Mouse (Mus musculus): Measurements from ENCODE around the gene Scrn1. TPM values are rescaled to one million over a fixed set of nuclear protein-coding genes. Genes with fewer than 3 reads are reported as not detected.

Gene Scrn1
- polyA plus RNA-seq (2014; fragmentation: Nextera tagmentation; extraction: Ambion mirVana), result 88.0 and 104 TPM in 2 replicates

GRCm38 (mm10) chr6:54565665-54566545 lies at the start of gene Scrn1:
TSS of gene Scrn1 (minus strand) at chr6:54566489.
- peak; percentile 90 for DNase-seq
- Histone ChIP-seq H3K9me3 (ENCODE audit: control insufficient read depth, low read length) (no peaks in the 10 kb centered on the region), H3K4me3 (replicated peaks; ENCODE audit: low read depth, low read length) (peak within 1 kb of the TSS; percentile 70), H3K27me3 (ENCODE audit: control insufficient read depth, insufficient read depth, low read length) (no peaks in the 10 kb centered on the region), H3K4me2 (ENCODE audit: low read length) (peak within 1 kb of the TSS; percentile 68), H3K9ac (replicated peaks; ENCODE audit: low read length) (peak within 1 kb of the TSS; percentile 88), H3K4me1 (ENCODE audit: control insufficient read depth, insufficient read depth, low read length) (peaks cover 50% of the 10 kb centered on the region), H3K36me3 (ENCODE audit: control insufficient read depth, insufficient read depth, low read length) (no peaks in the 10 kb centered on the region), H3K27ac (replicated peaks; ENCODE audit: low read depth, low read length) (peak within 1 kb of the TSS; percentile 96)
- under 1% methylated on average over 60 of the region's 60 CpGs for WGBS
- ATAC-seq (ENCODE audit: low FRiP score, low TSS enrichment), result peak; percentile 88

DNA sequence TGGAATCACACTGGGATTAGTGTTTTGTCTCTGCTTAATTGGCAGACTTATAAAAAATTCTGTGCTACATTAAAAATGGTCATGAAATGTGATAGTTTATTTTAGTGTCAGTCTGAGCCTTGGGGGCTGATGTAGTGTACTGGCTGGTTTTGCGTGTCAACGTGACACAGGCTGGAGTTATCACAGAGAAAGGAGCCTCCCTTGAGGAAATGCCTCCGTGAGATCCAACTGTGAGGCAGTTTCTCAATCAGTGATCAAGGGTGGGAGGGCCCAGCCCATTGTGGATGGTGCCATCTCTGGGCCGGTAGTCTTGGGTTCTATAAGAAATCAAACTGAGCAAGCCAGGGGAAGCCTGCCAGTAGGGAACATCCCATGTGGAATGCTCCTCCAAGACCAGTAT lies 40.0 kb upstream of the Scrn1 start:
- Histone ChIP-seq H3K36me3 (ENCODE audit: control insufficient read depth, insufficient read depth, low read length) (no peaks in the 10 kb centered on the region), H3K4me3 (replicated peaks; ENCODE audit: low read depth, low read length) (no peak overlapping the region), H3K27ac (replicated peaks; ENCODE audit: low read depth, low read length) (no peak overlapping the region), H3K4me1 (ENCODE audit: control insufficient read depth, insufficient read depth, low read length) (no peaks in the 10 kb centered on the region), H3K9ac (replicated peaks; ENCODE audit: low read length) (no peak overlapping the region), H3K9me3 (ENCODE audit: control insufficient read depth, low read length) (no peaks in the 10 kb centered on the region), H3K27me3 (ENCODE audit: control insufficient read depth, insufficient read depth, low read length) (no peaks in the 10 kb centered on the region), H3K4me2 (ENCODE audit: low read length) (no peak overlapping the region)
- ATAC-seq (ENCODE audit: low FRiP score, low TSS enrichment) (no peak), DNase-seq (no peak)
- WGBS, result 55% methylated on average over 4 of the region's 4 CpGs

- Histone ChIP-seq H3K4me3 (replicated peaks; ENCODE audit: low read depth, low read length) (no peak overlapping the region), H3K9ac (replicated peaks; ENCODE audit: low read length) (no peak overlapping the region), H3K9me3 (ENCODE audit: control insufficient read depth, low read length) (no peaks in the 10 kb centered on the region), H3K36me3 (ENCODE audit: control insufficient read depth, insufficient read depth, low read length) (no peaks in the 10 kb centered on the region), H3K4me1 (ENCODE audit: control insufficient read depth, insufficient read depth, low read length) (no peaks in the 10 kb centered on the region), H3K27ac (replicated peaks; ENCODE audit: low read depth, low read length) (no peak overlapping the region), H3K4me2 (ENCODE audit: low read length) (no peak overlapping the region), H3K27me3 (ENCODE audit: control insufficient read depth, insufficient read depth, low read length) (no peaks in the 10 kb centered on the region)
- 100% methylated on average over 1 of the region's 1 CpGs for WGBS
- ATAC-seq (ENCODE audit: low FRiP score, low TSS enrichment), result no peak
- DNase-seq, result no peak
Measured at GRCm38 (mm10) chr6:54604001-54604715, 37.9 kb upstream of the Scrn1 start.

GRCm38 (mm10) chr6:54602891-54603290 lies 36.6 kb upstream of the Scrn1 start:
- H3K4me3 ChIP-seq (replicated peaks; ENCODE audit: low read depth, low read length), result no peak overlapping the region
- 93% methylated on average over 2 of the region's 2 CpGs for WGBS
- no peak for DNase-seq
- no peak overlapping the region for H3K27ac ChIP-seq (replicated peaks; ENCODE audit: low read depth, low read length)
- ATAC-seq (ENCODE audit: low FRiP score, low TSS enrichment), result no peak
- no peaks in the 10 kb centered on the region for H3K27me3 ChIP-seq (ENCODE audit: control insufficient read depth, insufficient read depth, low read length)
- no peak overlapping the region for H3K4me2 ChIP-seq (ENCODE audit: low read length)
- H3K4me1 ChIP-seq (ENCODE audit: control insufficient read depth, insufficient read depth, low read length), result no peaks in the 10 kb centered on the region
- no peaks in the 10 kb centered on the region for H3K9me3 ChIP-seq (ENCODE audit: control insufficient read depth, low read length)
- no peaks in the 10 kb centered on the region for H3K36me3 ChIP-seq (ENCODE audit: control insufficient read depth, insufficient read depth, low read length)
- H3K9ac ChIP-seq (replicated peaks; ENCODE audit: low read length), result no peak overlapping the region

GRCm38 (mm10) chr6:54600681-54601347 lies 34.5 kb upstream of the Scrn1 start:
- H3K27ac ChIP-seq (replicated peaks; ENCODE audit: low read depth, low read length), result no peak overlapping the region
- H3K27me3 ChIP-seq (ENCODE audit: control insufficient read depth, insufficient read depth, low read length), result no peaks in the 10 kb centered on the region
- no peak for ATAC-seq (ENCODE audit: low FRiP score, low TSS enrichment)
- peaks cover 13% of the 10 kb centered on the region for H3K4me1 ChIP-seq (ENCODE audit: control insufficient read depth, insufficient read depth, low read length)
- no peak overlapping the region for H3K9ac ChIP-seq (replicated peaks; ENCODE audit: low read length)
- no peak overlapping the region for H3K4me2 ChIP-seq (ENCODE audit: low read length)
- H3K9me3 ChIP-seq (ENCODE audit: control insufficient read depth, low read length), result no peaks in the 10 kb centered on the region
- no peaks in the 10 kb centered on the region for H3K36me3 ChIP-seq (ENCODE audit: control insufficient read depth, insufficient read depth, low read length)
- 89% methylated on average over 5 of the region's 5 CpGs for WGBS
- DNase-seq, result no peak
- no peak overlapping the region for H3K4me3 ChIP-seq (replicated peaks; ENCODE audit: low read depth, low read length)

- Histone ChIP-seq H3K4me3 (replicated peaks; ENCODE audit: low read depth, low read length) (no peak overlapping the region), H3K4me1 (ENCODE audit: control insufficient read depth, insufficient read depth, low read length) (peaks cover 15% of the 10 kb centered on the region), H3K9me3 (ENCODE audit: control insufficient read depth, low read length) (no peaks in the 10 kb centered on the region), H3K36me3 (ENCODE audit: control insufficient read depth, insufficient read depth, low read length) (no peaks in the 10 kb centered on the region), H3K4me2 (ENCODE audit: low read length) (no peak overlapping the region), H3K9ac (replicated peaks; ENCODE audit: low read length) (no peak overlapping the region), H3K27ac (replicated peaks; ENCODE audit: low read depth, low read length) (no peak overlapping the region), H3K27me3 (ENCODE audit: control insufficient read depth, insufficient read depth, low read length) (no peaks in the 10 kb centered on the region)
- no peak for ATAC-seq (ENCODE audit: low FRiP score, low TSS enrichment)
- no peak for DNase-seq
- WGBS, result 88% methylated on average over 3 of the region's 3 CpGs
Measured at GRCm38 (mm10) chr6:54597711-54598110, 31.4 kb upstream of the Scrn1 start.

- Histone ChIP-seq H3K36me3 (ENCODE audit: control insufficient read depth, insufficient read depth, low read length) (no peaks in the 10 kb centered on the region), H3K4me1 (ENCODE audit: control insufficient read depth, insufficient read depth, low read length) (peaks cover 15% of the 10 kb centered on the region), H3K9ac (replicated peaks; ENCODE audit: low read length) (no peak within 1 kb of the TSS; the same call in 1 of the 2 replicates), H3K27ac (replicated peaks; ENCODE audit: low read depth, low read length) (no peak within 1 kb of the TSS), H3K27me3 (ENCODE audit: control insufficient read depth, insufficient read depth, low read length) (no peaks in the 10 kb centered on the region), H3K4me3 (replicated peaks; ENCODE audit: low read depth, low read length) (peak within 1 kb of the TSS; percentile 97), H3K4me2 (ENCODE audit: low read length) (peak within 1 kb of the TSS; percentile 77), H3K9me3 (ENCODE audit: control insufficient read depth, low read length) (no peaks in the 10 kb centered on the region)
- WGBS, result 80% methylated on average over 4 of the region's 4 CpGs
- DNase-seq (no peak), ATAC-seq (ENCODE audit: low FRiP score, low TSS enrichment) (no peak)
Measured at GRCm38 (mm10) chr6:54597208-54597607, 30.9 kb upstream of the Scrn1 start, which contains the start of gene Fkbp14. TSS of gene Fkbp14 (minus strand) at chr6:54597308.

DNA sequence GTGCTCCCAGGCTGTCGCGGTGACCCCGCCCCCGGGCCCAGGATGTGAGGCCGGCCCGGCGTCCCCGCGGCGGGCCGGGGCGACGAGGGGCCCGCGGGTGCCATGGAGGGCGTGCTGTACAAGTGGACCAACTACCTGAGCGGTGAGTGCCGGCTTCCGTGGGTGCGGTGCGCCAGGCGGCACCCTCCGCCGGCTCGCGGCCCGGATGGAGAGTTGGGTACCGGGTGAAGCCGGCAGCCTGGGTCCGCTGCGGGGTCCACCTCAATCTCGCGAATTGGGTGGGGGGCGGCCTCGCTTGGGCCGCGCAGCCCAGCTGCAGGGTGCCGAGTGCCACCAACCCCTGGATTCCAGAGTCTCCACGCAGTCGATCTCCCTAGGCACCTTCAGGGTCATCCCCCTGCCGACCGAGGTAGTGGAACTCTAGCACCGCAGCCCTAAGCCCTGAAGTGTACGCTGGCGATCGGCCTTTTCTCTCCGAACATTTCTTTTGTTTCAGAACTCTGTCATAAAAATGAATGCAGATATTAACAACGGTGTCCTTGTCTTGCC lies 29.1 kb upstream of the Scrn1 start:
- DNase-seq (no peak), ATAC-seq (ENCODE audit: low FRiP score, low TSS enrichment) (peak; percentile 79; the same call in 1 of the 2 replicates)
- H3K36me3 ChIP-seq (ENCODE audit: control insufficient read depth, insufficient read depth, low read length), result no peaks in the 10 kb centered on the region
- H3K4me2 ChIP-seq (ENCODE audit: low read length), result peak overlapping the region; percentile 77
- H3K4me3 ChIP-seq (replicated peaks; ENCODE audit: low read depth, low read length), result peak overlapping the region; percentile 97
- no peaks in the 10 kb centered on the region for H3K9me3 ChIP-seq (ENCODE audit: control insufficient read depth, low read length)
- peaks cover 20% of the 10 kb centered on the region for H3K4me1 ChIP-seq (ENCODE audit: control insufficient read depth, insufficient read depth, low read length)
- under 1% methylated on average over 47 of the region's 48 CpGs for WGBS
- peak overlapping the region; percentile 83 for H3K9ac ChIP-seq (replicated peaks; ENCODE audit: low read length)
- no peaks in the 10 kb centered on the region for H3K27me3 ChIP-seq (ENCODE audit: control insufficient read depth, insufficient read depth, low read length)
- peak overlapping the region; percentile 67 for H3K27ac ChIP-seq (replicated peaks; ENCODE audit: low read depth, low read length)

Measured in midbrain, embryonic 14.5 days (tissue).